ENCODE assay signal across 8 mouse cellular contexts in genomic region chr7:30973251-30973500, GRCm38 (mm10). TPM values are rescaled to one million over a fixed set of nuclear protein-coding genes. Genes with fewer than 3 reads are reported as not detected.
DNase-seq lines count a peak whose midpoint lies in the region; ATAC-seq and TF ChIP-seq lines count a peak whose summit lies in the region.

Lsr (minus strand) TSS chr7:30973464.

- no peak for TF ChIP-seq CTCF in left cerebral cortex, adult 2 months (IDR thresholded peaks at IDR 0.05)

- WGBS in lung, embryonic 16.5 days = under 1% methylated on average over 19 of the region's 19 CpGs

- no peak for DNase-seq in left cerebral cortex, adult 2 months (ENCODE audit: extremely low spot score in 1 of 2, low spot score in 2 of 2)
- DNase-seq in left cerebral cortex, adult 8-10 months (ENCODE audit: low spot score in 2 of 2) = no peak
- peak; percentile 59 for DNase-seq in embryo, embryonic 10.5 days (ENCODE audit: low spot score)
- peak; percentile 16 for DNase-seq in heart, postnatal 4 days
- no peak for DNase-seq in cerebellum, adult 8-10 months
- no peak for DNase-seq in left cerebral cortex, adult 11 months (ENCODE audit: low spot score)
- DNase-seq in right cerebral cortex, postnatal 10 days (ENCODE audit: low spot score in 2 of 2) = no peak

- peak within 1 kb of the TSS; percentile 74 for H3K9ac ChIP-seq in lung, embryonic 16.5 days (ENCODE audit: low read length)

- H3K4me1 ChIP-seq in lung, embryonic 16.5 days (replicated peaks; ENCODE audit: control insufficient read depth, insufficient read depth, low read length) = peaks cover 6% of the 10 kb centered on the region

- no peaks in the 10 kb centered on the region for H3K9me3 ChIP-seq in lung, embryonic 16.5 days (ENCODE audit: control insufficient read depth, low read length)

- H3K27me3 ChIP-seq in lung, embryonic 16.5 days (ENCODE audit: control insufficient read depth, insufficient read depth, low read depth, low read length) = peaks cover 15% of the 10 kb centered on the region

- ATAC-seq in lung, embryonic 16.5 days (ENCODE audit: low read depth) = peak; percentile 92

- 0 out of 2 replicates have a peak, but pooled peaks cover 3% of the 10 kb centered on the region for H3K36me3 ChIP-seq in lung, embryonic 16.5 days (ENCODE audit: control insufficient read depth, insufficient read depth, low read length)

- H3K27ac ChIP-seq in left cerebral cortex, adult 2 months = peak within 1 kb of the TSS; percentile 69
- H3K27ac ChIP-seq in lung, embryonic 16.5 days (ENCODE audit: low read length) = peak within 1 kb of the TSS; percentile 96

- H3K4me3 ChIP-seq in left cerebral cortex, adult 2 months = peak within 1 kb of the TSS; percentile 40
- H3K4me3 ChIP-seq in lung, embryonic 16.5 days (ENCODE audit: low read length) = peak within 1 kb of the TSS; percentile 62

- peak within 1 kb of the TSS; percentile 65 for H3K4me2 ChIP-seq in lung, embryonic 16.5 days (ENCODE audit: low read depth, low read length)

- intact Hi-C loops in left cerebral cortex, adult 2 months (cut with DNase I) = loop anchor here (5.0 kb wide), 1 partner anchor 79 kb away; the partner anchor contains the start of gene Fxyd7

RNA-seq across cellular contexts. Expression of gene Lsr, which starts in this region (rescaled TPM):
- total RNA-seq in left cerebral cortex, adult 2 months (2021) = 10 to 100 TPM; 10.1 to 10.2 TPM
- total RNA-seq in left cerebral cortex, adult 8-10 months (2022) = 1 to 10 TPM; 5.2 to 6.6 (median 6.1) TPM
- 1 to 10 TPM; 5.5 to 5.6 TPM for total RNA-seq in heart, postnatal 4 days (2021)
- 85.0 and 88.3 TPM in 2 replicates for polyA plus RNA-seq in lung, embryonic 16.5 days (2015; fragmentation: Nextera tagmentation; extraction: Ambion mirVana)

Comparison
In these comparisons a context has a peak if more than half of its experiments do, and no peak if none do; other contexts are left out.
1. DNase-seq: peak in embryo, embryonic 10.5 days (single experiment) and heart, postnatal 4 days (single experiment); none in left cerebral cortex, adult 2 months (0 of 2), left cerebral cortex, adult 8-10 months (0 of 2), cerebellum, adult 8-10 months (single experiment), left cerebral cortex, adult 11 months (single experiment) and right cerebral cortex, postnatal 10 days (0 of 2).